Mouse (Mus musculus) macrophage (primary cell): ENCODE measurements around the gene Abca13. TPM values are rescaled to one million over a fixed set of nuclear protein-coding genes. Genes with fewer than 3 reads are reported as not detected.

Experiments
- H3K27ac ChIP-seq: fragments of 350-480 bp; formaldehyde crosslinking; 2 replicates; pipeline ENCODE4 v1.9.0; 2021
- H3K36me3 ChIP-seq: fragments of 350-480 bp; formaldehyde crosslinking; 2 replicates; pipeline ENCODE4 v1.9.0; 2021; ENCODE audit errors: inconsistent target
- H3K4me3 ChIP-seq: fragments of 350-480 bp; formaldehyde crosslinking; 2 replicates; pipeline ENCODE4 v1.9.0; 2021; ENCODE audit errors: inconsistent target
- H3K79me2 ChIP-seq: fragments of 350-480 bp; formaldehyde crosslinking; 2 replicates; pipeline ENCODE4 v1.9.0; 2021; ENCODE audit errors: inconsistent target
- WGBS: methylation state at CpG from one replicate; pipeline ENCODE4 v1.1.7; 2026; ENCODE audit warnings: inconsistent platforms; ENCODE audit not compliant: missing documents; 5-methylcytosine and 5-hydroxymethylcytosine counted together
- polyA plus RNA-seq: library from polyadenylated mRNA; stranded (reverse); fragments of 250-400 nt; gene quantifications from 3 replicates; pipeline ENCODE4 v1.2.4, GENCODE M21; 2018; ENCODE audit warnings: inconsistent platforms

Gene Abca13
- polyA plus RNA-seq, 1 experiment from 2014 or later = 0.04 TPM

DNA sequence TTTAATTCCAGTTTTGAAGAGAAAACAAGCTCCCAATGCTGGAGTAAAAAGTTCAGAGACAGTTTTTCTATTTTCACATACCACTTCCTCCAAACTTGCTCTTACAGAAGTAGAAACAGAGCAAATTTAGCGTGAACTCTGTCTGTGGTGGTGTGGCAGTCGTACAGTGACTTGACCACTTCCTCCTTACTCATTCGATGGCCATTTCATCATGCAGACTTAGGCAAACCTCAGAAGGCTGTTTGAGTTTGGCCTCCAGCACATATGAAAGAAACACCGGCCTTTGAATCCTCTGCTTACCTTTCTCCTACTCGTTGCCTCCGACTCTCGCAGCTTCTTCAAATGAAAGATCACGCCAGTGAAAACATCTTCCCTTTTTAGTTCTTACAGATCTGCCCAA lies 340.0 kb downstream of the Abca13 start:
- H3K36me3 ChIP-seq = no peaks in the 10 kb centered on the region
- 0% methylated on average over 8 of the region's 8 CpGs for WGBS
- H3K79me2 ChIP-seq = no peaks in the 10 kb centered on the region
- peak overlapping the region; percentile 61 for H3K27ac ChIP-seq
- H3K4me3 ChIP-seq = no peak overlapping the region

DNA sequence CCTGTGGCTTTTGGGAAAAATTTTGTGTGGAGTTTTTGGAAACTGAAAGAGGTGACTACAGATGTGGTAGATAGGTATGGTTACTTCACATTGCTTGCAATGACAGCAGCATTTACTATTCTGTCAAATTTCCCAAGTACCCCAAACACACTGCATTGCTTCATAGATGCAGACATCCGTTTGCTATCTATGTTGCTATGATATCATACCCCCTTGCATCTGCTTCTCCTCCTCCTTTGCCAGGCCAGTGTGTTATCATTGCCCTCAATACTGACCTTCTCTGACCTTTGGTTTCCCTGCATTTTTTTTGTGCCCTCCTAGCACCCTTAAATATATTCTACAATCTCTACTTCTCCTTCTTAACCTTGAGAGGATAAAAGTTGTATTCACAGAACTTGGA lies 341.4 kb downstream of the Abca13 start:
- Histone ChIP-seq H3K36me3 (no peaks in the 10 kb centered on the region), H3K27ac (no peak overlapping the region), H3K4me3 (no peak overlapping the region), H3K79me2 (no peaks in the 10 kb centered on the region)
- WGBS = 20% methylated on average over 1 of the region's 1 CpGs

DNA sequence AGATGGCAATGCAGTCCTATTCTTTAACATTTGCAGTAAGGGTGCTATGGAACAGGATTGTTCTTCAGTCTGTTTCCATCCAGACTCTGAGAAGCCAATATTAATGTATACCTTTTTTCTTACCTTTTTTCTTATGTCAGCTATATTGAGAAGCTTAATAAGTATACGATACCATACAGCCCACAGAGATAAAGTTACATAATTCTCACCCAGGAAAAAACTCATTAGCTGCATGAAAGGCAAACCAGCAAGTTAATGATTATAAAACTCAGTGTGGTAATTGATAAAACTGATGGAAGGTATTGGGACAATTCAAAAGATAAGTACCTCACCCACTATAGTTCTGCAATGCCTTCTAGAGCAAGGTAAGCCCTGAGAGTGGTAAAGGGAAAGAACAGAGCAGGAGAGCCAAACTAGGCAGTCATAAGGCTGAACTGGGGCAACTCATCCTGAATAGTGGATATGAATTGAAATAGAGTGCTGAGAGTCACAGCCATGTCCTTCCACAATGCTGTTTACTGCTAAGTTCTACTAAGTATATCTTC lies 342.0 kb downstream of the Abca13 start:
- no peaks in the 10 kb centered on the region for H3K36me3 ChIP-seq
- no peaks in the 10 kb centered on the region for H3K79me2 ChIP-seq
- no peak overlapping the region for H3K27ac ChIP-seq
- WGBS = 100% methylated on average over 1 of the region's 1 CpGs
- no peak overlapping the region for H3K4me3 ChIP-seq

DNA sequence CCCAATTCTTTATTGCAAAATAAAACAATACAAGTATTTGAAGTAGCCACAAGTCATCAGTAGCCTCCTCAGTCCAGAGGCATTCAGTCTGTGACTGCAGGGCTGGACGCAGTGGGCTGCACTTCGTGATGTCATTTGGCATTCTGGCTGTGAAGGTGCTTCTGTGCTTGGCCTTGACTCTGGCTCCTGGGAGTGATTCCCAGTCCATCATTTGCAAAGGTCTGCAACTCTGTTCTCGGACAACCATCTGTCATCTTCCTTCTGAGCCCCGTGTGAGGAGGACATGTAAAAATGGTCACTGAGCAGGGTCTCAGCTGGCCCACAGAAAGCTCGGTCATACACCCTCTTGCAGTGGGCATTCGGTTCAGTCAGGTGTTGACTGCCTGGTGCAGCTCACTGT lies 345.1 kb downstream of the Abca13 start:
- Histone ChIP-seq H3K27ac (no peak overlapping the region), H3K36me3 (no peaks in the 10 kb centered on the region), H3K4me3 (no peak overlapping the region), H3K79me2 (no peaks in the 10 kb centered on the region)
- 68% methylated on average over 6 of the region's 6 CpGs for WGBS

DNA sequence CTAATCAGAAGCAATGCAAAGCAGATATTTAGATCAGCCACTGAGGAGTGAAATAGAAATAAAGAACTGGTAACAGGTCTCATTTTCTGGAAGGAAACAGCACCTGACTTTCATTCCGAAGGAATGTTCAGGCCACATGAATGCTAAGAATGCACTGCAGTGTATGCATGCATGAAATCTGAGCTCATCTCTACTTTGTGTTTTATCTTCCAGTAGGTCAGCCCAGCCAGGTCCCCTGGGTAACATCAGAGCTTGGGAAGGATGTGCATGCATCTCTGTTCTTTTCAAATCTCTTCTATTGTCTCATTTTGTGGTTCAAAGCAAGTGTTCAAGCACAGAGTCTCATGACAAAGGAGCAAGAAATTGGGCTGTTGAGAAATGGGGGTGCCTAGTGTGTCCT lies 346.6 kb downstream of the Abca13 start:
- Histone ChIP-seq H3K27ac (no peak overlapping the region), H3K79me2 (no peaks in the 10 kb centered on the region), H3K4me3 (no peak overlapping the region), H3K36me3 (no peaks in the 10 kb centered on the region)
- 100% methylated on average over 1 of the region's 1 CpGs for WGBS

DNA sequence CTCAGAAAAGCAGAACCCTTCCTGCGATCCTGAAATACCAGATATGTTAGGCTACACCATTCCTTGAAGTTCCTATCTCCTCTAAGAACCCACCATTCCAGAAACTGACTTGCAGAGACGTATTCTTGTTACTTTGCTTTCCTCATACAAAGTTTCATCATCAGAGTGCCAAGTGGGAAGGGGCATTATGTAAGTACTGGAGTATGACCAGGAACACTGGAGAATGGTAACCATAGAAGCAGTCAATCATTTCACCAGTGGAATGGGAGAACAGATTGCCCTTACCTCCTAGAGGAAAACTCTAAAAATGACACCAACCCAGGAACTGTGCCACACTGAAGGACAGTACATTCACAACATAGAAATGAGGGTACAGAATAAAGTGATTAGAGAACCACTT lies 368.3 kb downstream of the Abca13 start:
- Histone ChIP-seq H3K27ac (no peak overlapping the region), H3K79me2 (no peaks in the 10 kb centered on the region)
- WGBS = 81% methylated on average over 2 of the region's 2 CpGs

DNA sequence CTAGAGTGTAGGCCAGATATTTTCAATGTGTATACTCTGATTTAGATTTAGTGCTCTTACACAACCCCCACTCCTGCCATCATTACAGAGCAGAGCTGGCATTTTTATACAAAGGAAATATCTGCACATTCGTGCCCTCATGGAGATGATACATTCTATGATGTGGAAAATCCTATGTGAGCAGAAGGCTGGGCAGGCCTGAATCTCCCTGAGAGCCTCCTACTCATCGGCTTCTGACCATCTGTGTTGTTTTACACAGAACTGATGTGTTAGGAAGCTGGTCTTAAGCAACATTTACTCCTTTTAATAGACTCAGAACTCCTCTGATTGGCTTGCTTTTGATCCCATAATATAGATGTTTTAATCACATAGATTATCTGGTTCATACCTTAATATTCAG lies 376.6 kb downstream of the Abca13 start:
- 91% methylated on average over 2 of the region's 2 CpGs for WGBS
- Histone ChIP-seq H3K79me2 (no peaks in the 10 kb centered on the region), H3K4me3 (no peak overlapping the region), H3K27ac (no peak overlapping the region), H3K36me3 (no peaks in the 10 kb centered on the region)

More for the DNA sequence above, 368.3 kb downstream of the Abca13 start:
- no peaks in the 10 kb centered on the region for H3K36me3 ChIP-seq
- H3K4me3 ChIP-seq = no peak overlapping the region

DNA sequence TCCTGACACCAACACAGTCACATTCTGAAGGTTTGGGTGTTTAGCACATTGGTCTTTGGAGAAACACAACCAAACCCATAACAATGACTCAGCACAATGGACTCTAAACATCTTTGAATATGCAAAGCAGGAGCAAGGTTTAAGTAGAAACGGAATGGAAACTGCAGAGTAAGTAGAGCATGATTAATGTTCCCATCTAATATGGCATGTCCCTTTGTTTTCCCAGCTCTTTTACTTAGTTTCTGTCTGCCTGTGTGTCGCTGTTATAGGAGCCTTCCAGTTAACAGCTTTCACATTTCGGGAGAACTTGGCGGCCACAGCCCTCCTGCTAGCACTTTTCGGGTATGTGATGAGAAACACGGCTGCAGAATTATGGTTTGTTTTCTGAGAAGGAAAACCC lies 378.6 kb downstream of the Abca13 start:
- 93% methylated on average over 6 of the region's 6 CpGs for WGBS
- no peaks in the 10 kb centered on the region for H3K36me3 ChIP-seq
- no peaks in the 10 kb centered on the region for H3K79me2 ChIP-seq
- H3K4me3 ChIP-seq = no peak overlapping the region
- H3K27ac ChIP-seq = no peak overlapping the region

DNA sequence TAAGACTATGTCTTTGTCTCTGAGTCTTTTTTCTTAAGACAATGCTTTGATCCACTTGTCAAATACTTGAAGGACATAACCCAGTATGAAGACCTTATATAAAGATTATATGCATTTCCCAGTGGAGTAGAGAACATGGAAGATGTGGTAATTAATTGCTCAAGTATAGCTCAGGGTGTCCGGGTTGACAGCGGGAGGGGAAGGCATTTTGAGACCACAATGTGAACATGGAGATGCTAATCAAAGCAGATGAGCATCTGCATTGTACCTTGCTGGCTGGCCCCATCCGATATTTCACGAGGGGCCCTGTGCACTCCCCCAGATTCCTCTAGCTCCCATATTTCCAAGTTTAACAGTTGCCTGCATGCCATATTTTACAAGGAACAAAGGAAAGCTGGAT lies 383.2 kb downstream of the Abca13 start:
- H3K4me3 ChIP-seq = no peak overlapping the region
- WGBS = 90% methylated on average over 4 of the region's 4 CpGs
- H3K36me3 ChIP-seq = no peaks in the 10 kb centered on the region
- no peaks in the 10 kb centered on the region for H3K79me2 ChIP-seq
- no peak overlapping the region for H3K27ac ChIP-seq

DNA sequence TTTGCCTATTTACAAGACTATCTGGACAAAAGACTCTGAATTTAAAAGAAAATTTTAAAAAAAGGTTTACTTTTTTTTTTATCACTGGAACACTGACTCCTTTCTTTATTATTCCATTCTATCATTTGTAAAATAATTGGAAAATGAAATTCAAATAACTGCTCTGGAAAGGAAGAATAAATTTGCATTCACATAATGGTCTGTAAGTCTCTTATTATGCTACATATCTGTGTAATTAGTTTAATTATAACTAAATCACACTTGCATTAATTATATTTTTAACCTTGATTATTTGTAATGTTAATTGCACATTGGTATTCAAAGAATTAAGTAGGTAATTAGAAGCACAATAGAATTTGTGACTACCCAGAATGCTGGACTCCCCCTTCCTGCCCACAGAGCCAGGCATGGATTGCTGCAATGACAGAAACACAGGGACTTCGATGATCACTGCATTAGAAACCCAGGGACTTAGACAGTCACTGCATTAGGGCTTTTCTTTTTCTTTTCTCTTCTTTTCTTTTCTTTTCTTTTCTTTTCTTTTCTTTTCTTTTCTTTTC lies 400.1 kb downstream of the Abca13 start:
- Histone ChIP-seq H3K27ac (no peak overlapping the region), H3K4me3 (no peak overlapping the region), H3K36me3 (no peaks in the 10 kb centered on the region), H3K79me2 (no peaks in the 10 kb centered on the region)
- WGBS = 83% methylated on average over 1 of the region's 1 CpGs

DNA sequence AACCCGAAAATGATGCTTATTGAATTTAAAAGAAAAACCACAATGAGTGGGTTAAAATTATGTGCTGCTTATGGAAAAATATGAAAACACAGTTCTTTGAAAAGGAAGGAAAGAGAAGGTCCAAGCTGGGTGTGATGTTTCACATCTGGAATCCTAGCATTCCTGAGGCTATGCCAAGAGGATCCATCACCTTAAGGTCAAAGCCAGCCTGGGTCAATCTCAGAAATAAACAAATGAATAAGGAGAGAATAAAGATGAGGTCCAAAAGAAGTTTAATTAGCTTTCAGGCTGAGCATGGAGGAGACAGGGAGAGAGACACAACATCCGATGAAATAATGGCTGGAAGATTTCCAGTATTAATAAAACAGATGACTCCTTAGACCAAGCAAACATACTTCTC lies 405.6 kb downstream of the Abca13 start:
- 79% methylated on average over 2 of the region's 2 CpGs for WGBS
- Histone ChIP-seq H3K4me3 (no peak overlapping the region), H3K27ac (no peak overlapping the region), H3K79me2 (no peaks in the 10 kb centered on the region), H3K36me3 (no peaks in the 10 kb centered on the region)

DNA sequence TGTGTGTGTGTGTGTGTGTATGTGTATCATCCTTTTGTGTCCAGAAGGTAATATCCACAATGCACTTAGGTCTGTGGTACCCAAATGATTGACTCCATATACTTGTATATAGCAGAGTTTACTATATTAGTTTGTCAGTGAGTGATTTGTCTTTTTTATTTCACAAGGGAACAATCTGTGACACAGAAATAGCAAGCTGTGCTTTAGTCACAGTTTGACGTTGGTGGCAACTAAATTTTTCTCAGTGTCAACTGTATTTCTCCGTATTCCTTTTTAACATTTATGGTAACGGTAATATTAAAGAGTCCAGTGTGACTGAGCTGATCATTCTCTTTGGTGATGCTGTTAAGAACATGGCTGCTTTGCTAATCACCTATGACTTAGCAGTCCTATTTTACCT lies 409.4 kb downstream of the Abca13 start:
- no peak overlapping the region for H3K4me3 ChIP-seq
- H3K27ac ChIP-seq = no peak overlapping the region
- 94% methylated on average over 3 of the region's 3 CpGs for WGBS
- H3K36me3 ChIP-seq = no peaks in the 10 kb centered on the region
- H3K79me2 ChIP-seq = no peaks in the 10 kb centered on the region

DNA sequence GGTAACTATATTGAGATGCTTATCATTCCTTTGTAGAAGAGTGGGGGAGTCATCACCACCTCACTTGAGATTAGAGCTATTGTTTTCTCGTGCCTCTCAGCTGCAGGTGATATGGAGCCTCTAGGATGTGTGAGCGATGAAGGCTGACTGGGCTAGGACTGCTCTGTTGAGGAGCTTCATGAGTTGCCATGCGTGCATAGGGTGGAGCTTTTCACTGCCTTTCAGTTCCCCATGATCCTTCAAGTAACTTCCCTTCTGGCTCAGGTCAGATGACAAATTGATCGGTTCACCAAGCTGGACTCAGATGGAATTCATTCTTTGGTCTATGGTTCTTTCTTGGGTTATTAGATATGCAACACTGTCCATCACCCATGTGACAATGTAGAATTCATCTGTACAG lies 410.4 kb downstream of the Abca13 start:
- H3K27ac ChIP-seq = no peak overlapping the region
- no peak overlapping the region for H3K4me3 ChIP-seq
- H3K79me2 ChIP-seq = no peaks in the 10 kb centered on the region
- H3K36me3 ChIP-seq = no peaks in the 10 kb centered on the region
- 66% methylated on average over 4 of the region's 4 CpGs for WGBS

DNA sequence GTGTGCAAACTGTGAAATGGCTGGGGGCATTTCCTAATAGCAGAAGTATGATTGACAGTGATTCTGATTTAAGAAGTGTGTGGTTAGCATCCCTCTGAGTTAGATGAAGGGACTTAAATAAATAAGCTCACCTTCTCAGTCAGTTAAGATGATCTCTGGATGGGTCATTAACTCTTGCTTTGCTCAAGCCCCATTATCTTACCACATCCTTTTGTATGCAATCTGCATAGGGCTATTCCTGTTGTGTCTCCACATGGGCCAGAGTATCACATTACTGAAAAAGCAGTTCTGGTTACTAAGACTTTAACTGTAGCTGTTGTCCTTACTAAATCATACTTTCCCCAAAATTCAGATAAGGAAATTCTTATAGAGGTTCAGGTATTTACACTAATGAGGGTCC lies 416.5 kb downstream of the Abca13 start:
- no peaks in the 10 kb centered on the region for H3K79me2 ChIP-seq
- no peaks in the 10 kb centered on the region for H3K36me3 ChIP-seq
- no peak overlapping the region for H3K27ac ChIP-seq
- H3K4me3 ChIP-seq = no peak overlapping the region

DNA sequence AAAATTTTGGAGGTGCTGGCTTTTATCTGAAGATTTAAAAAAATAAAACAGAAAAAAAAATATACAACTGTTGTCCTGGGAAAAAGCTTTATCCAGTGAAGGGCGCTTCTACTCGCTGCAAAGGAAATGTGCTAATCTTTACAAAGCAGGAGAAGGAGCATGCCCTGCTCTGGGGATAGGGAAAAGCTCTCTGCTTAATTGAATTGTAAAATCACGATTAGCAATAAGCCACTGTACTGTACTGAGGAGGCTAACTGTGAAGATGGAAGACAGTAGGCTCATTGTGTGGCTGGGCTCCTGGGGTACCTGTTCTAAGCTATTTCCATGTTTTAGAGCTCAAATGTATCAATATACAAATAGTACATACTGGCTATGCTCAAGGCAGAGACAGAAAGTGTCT lies 417.3 kb downstream of the Abca13 start:
- H3K4me3 ChIP-seq = no peak overlapping the region
- no peaks in the 10 kb centered on the region for H3K36me3 ChIP-seq
- 94% methylated on average over 3 of the region's 3 CpGs for WGBS
- H3K79me2 ChIP-seq = no peaks in the 10 kb centered on the region
- H3K27ac ChIP-seq = no peak overlapping the region

DNA sequence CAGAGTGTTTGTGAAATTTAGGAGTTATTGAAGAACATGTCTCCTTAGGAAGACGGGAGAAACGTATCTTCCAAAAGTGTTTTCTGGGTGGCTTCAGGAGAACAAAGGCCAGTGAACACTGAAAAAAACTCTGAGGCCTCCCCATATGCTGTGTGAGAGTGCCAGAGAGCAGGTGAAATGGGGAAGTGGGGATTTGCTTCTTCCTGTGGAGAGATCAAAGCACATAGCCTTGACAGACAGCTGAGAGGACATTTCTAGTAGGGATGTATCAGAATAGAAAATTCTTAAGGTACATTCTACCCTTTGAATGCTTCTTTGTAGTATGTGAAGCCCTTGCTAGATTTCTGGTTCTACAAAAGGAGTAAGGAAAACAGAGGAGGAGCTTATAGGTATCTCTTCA lies 424.4 kb downstream of the Abca13 start:
- no peak overlapping the region for H3K27ac ChIP-seq
- 53% methylated on average over 2 of the region's 2 CpGs for WGBS

More for the DNA sequence above, 424.4 kb downstream of the Abca13 start:
- H3K36me3 ChIP-seq = no peaks in the 10 kb centered on the region
- no peak overlapping the region for H3K4me3 ChIP-seq
- H3K79me2 ChIP-seq = no peaks in the 10 kb centered on the region
